Mouse (Mus musculus) midbrain, embryonic 16.5 days (tissue): ENCODE results near the gene Insl6. TPM values are rescaled to one million over a fixed set of nuclear protein-coding genes. Genes with fewer than 3 reads are reported as not detected.

ENCODE experiments used
- ATAC-seq: fragments of 200-750 bp; cut with Nextera tagmentation; 2 replicates; pipeline ENCODE4 v1.8.0; 2017; ENCODE audit warnings: moderate TSS enrichment
- H3K27ac ChIP-seq: fragments of 300-500 bp; sonication (generic); 2 replicates; pipeline ENCODE4 v1.5.1; 2014; ENCODE audit warnings: mild to moderate bottlenecking, low read length, mixed read lengths
- H3K27me3 ChIP-seq: fragments of 300-500 bp; sonication (generic); 2 replicates; pipeline ENCODE4 v1.6.1; 2014; ENCODE audit warnings: low read depth, low read length, mixed read lengths; ENCODE audit not compliant: control insufficient read depth, insufficient read depth
- H3K36me3 ChIP-seq: fragments of 300-500 bp; sonication (generic); 2 replicates; pipeline ENCODE4 v1.6.1; 2014; ENCODE audit warnings: mild to moderate bottlenecking, low read length, moderate library complexity, mixed read lengths; ENCODE audit not compliant: control insufficient read depth, insufficient read depth
- H3K4me1 ChIP-seq: fragments of 300-500 bp; sonication (generic); 2 replicates; pipeline ENCODE4 v1.6.1; 2014; ENCODE audit warnings: mild to moderate bottlenecking, low read length, mixed read lengths; ENCODE audit not compliant: control insufficient read depth, insufficient read depth
- H3K4me2 ChIP-seq: fragments of 300-500 bp; sonication (generic); 2 replicates; pipeline ENCODE4 v1.6.1; 2014; ENCODE audit warnings: mild to moderate bottlenecking, low read length, mixed read lengths
- H3K4me3 ChIP-seq: fragments of 300-500 bp; sonication (generic); 2 replicates; pipeline ENCODE4 v1.5.1; 2014; ENCODE audit warnings: low read depth, mild to moderate bottlenecking, low read length, moderate library complexity, mixed read lengths
- H3K9ac ChIP-seq: fragments of 300-500 bp; sonication (generic); 2 replicates; pipeline ENCODE4 v1.6.1; 2014; ENCODE audit warnings: low read depth, low read length, mixed read lengths
- H3K9me3 ChIP-seq: fragments of 300-500 bp; sonication (generic); replicated peaks from 2 replicates; pipeline ENCODE4 v1.6.1; 2014; ENCODE audit warnings: mild to moderate bottlenecking, low read length, mixed read lengths; ENCODE audit not compliant: control insufficient read depth, poor library complexity, severe bottlenecking
- WGBS: fragments of 180-500 bp; shearing (Covaris S2); extraction: QIAGEN DNeasy Blood & Tissue Kit; methylation state at CpG from one replicate; pipeline ENCODE4 v1.1.7; 2014; 5-methylcytosine and 5-hydroxymethylcytosine counted together
- polyA plus RNA-seq: library from polyadenylated mRNA; unstranded; fragments of >200 nt; fragmentation: Nextera tagmentation; extraction: Ambion mirVana; gene quantifications from 2 replicates; pipeline ENCODE4 v1.2.1, GENCODE M21; 2015

Insl6 gene
- polyA plus RNA-seq, 1 experiment from 2014 or later: 0.82 TPM

- peak; percentile 66 for ATAC-seq
- no peak overlapping the region for H3K9ac ChIP-seq
- no peak overlapping the region for H3K4me2 ChIP-seq
- H3K27ac ChIP-seq: no peak overlapping the region
- H3K4me3 ChIP-seq: no peak overlapping the region
- H3K4me1 ChIP-seq: 0 out of 2 replicates have a peak, but pooled peaks cover 4% of the 10 kb centered on the region
- peaks cover 9% of the 10 kb centered on the region for H3K36me3 ChIP-seq
- no peaks in the 10 kb centered on the region for H3K27me3 ChIP-seq
- H3K9me3 ChIP-seq: no peaks in the 10 kb centered on the region
- 7% methylated on average over 7 of the region's 7 CpGs for WGBS
Measured at GRCm38 (mm10) chr19:29285451-29285869, 39.7 kb downstream of the Insl6 start.

- Histone ChIP-seq H3K27ac (no peak overlapping the region), H3K27me3 (no peaks in the 10 kb centered on the region), H3K9me3 (no peaks in the 10 kb centered on the region), H3K36me3 (peaks cover 9% of the 10 kb centered on the region), H3K4me2 (no peak overlapping the region), H3K4me1 (no peaks in the 10 kb centered on the region), H3K9ac (no peak overlapping the region), H3K4me3 (no peak overlapping the region)
- WGBS: 76% methylated on average over 6 of the region's 6 CpGs
- no peak for ATAC-seq
Measured at GRCm38 (mm10) chr19:29278944-29279587, 46.1 kb downstream of the Insl6 start.

- Histone ChIP-seq H3K27me3 (no peaks in the 10 kb centered on the region), H3K4me2 (no peak overlapping the region), H3K9ac (no peak overlapping the region), H3K27ac (no peak overlapping the region), H3K36me3 (peaks cover 12% of the 10 kb centered on the region), H3K4me3 (no peak overlapping the region), H3K9me3 (no peaks in the 10 kb centered on the region), H3K4me1 (no peaks in the 10 kb centered on the region)
- WGBS: 94% methylated on average over 4 of the region's 4 CpGs
- ATAC-seq: no peak
Measured at GRCm38 (mm10) chr19:29276414-29276813, 48.7 kb downstream of the Insl6 start.

GRCm38 (mm10) chr19:29272011-29272809, 52.9 kb downstream of the Insl6 start:
- Histone ChIP-seq H3K9ac (no peak overlapping the region), H3K4me2 (no peak overlapping the region), H3K9me3 (no peaks in the 10 kb centered on the region), H3K27me3 (no peaks in the 10 kb centered on the region), H3K4me3 (no peak overlapping the region), H3K27ac (no peak overlapping the region), H3K4me1 (peaks cover 3% of the 10 kb centered on the region; the same call in 1 of the 2 replicates), H3K36me3 (peaks cover 10% of the 10 kb centered on the region)
- no peak for ATAC-seq
- WGBS: 97% methylated on average over 3 of the region's 3 CpGs

Other genes starting within 250 kb of the Insl6 start
- 35.2 and 39.4 TPM in 2 replicates for gene Rcl1, start 224.0 kb downstream of the Insl6 start, polyA plus RNA-seq
- 14.4 and 17.1 TPM in 2 replicates for gene Jak2, start 73.5 kb downstream of the Insl6 start, polyA plus RNA-seq
- gene Rln1, start 9.3 kb upstream of the Insl6 start, polyA plus RNA-seq: 3.7 and 4.3 TPM in 2 replicates
- 82.4 and 84.1 TPM in 2 replicates for gene Plgrkt, start 42.0 kb upstream of the Insl6 start, polyA plus RNA-seq
- 0.71 and 0.93 TPM in 2 replicates for gene Cd274, start 42.1 kb upstream of the Insl6 start, polyA plus RNA-seq
- not detected in 2 replicates for gene Pdcd1lg2, start 85.6 kb upstream of the Insl6 start, polyA plus RNA-seq
- 12.4 and 12.6 TPM in 2 replicates for gene Ric1, start 196.9 kb upstream of the Insl6 start, polyA plus RNA-seq